Mouse (Mus musculus): ENCODE results near the gene Tigd2. TPM values are rescaled to one million over a fixed set of nuclear protein-coding genes. Genes with fewer than 3 reads are reported as not detected.

Tigd2 gene
- polyA plus RNA-seq (2012; ENCODE audit: insufficient read depth, insufficient read length, low replicate concordance, missing spikeins), result not detected in 2 replicates

DNA sequence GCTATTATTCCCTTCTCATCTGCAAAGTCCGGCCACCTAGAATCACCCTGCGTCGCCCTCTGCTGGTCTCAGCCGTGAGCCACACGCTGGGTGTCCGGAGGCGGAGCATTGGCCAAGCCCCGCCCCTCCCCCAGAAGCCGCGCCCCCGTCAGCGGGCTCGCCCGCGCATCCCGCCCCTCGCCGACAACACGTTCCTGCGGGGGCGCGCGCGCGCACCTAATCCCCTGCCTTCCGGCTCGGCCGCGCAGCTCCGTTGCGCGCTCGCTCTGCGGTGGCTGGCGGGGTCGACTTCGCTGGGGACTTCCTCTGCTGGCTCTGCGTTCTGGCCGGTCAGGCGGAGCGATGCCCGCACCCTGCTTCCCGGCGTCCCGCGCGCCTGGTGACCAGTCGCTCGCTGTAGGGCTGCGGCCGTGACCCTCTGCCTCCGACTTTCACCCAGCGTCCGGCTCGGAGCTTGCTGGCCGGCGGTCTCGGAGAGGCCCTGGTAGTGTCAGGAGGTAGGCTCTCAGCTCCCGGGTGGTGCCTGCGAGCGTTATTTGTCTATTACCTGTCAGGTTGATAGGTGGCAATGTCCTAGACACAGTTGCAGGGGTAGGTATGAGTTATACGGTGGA lies at the start of gene Tigd2:
Gene Tigd2 (plus strand): TSS at position 186 of the 614 bp plus-strand sequence.
- Histone ChIP-seq H3K4me3 (ENCODE audit: insufficient read depth, low read depth, low read length) (peak within 1 kb of the TSS; percentile 88), H3K27ac (ENCODE audit: insufficient read depth, low read depth, low read length) (peak within 1 kb of the TSS; percentile 63; the same call in 1 of the 2 replicates), H3K4me1 (ENCODE audit: control insufficient read depth, insufficient read depth, low read length) (no peaks in the 10 kb centered on the region)
- TF ChIP-seq CTCF (IDR thresholded peaks at IDR 0.05; ENCODE audit: insufficient read depth, low read depth, low read length) (peak; percentile 71; the same call in 1 of the 2 replicates), POLR2A (IDR thresholded peaks at IDR 0.05; ENCODE audit: insufficient read depth, low read depth, low read length) (peak; percentile 73; the same call in 1 of the 2 replicates)
- under 1% methylated on average over 62 of the region's 62 CpGs for WGBS

DNA sequence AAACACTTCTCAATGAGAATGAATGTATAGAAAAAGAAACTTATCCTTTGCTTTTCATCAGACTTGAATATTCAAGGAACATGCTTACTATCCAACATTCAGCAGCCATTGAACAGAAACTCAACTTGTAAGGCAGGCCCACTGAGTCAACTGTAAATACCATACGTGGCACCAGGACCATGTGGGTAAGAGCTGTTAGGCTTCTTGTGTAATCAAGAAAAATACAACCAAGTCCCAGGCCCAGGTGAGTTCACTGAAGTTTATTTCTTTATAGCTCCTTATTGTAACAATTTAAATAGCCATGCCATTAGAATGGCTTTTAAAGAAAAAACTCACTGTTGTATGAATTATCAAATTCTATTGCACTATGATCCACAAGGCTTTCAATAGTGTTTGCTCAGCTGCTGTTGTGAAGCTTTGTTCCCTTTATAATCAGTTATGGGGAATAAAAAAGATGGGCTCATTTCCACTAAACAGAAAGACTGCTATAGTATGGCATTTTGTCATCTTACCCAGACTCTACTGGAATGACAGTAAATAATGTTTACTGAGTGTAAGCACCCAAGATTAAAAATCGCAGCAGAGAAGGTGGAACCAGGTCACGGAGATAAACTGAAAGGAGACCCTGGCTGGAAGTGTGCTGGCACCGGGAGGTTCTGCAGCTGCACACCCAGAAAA lies 46.7 kb upstream of the Tigd2 start:
- TF ChIP-seq CTCF (IDR thresholded peaks at IDR 0.05; ENCODE audit: insufficient read depth, low read depth, low read length) (no peak), POLR2A (IDR thresholded peaks at IDR 0.05; ENCODE audit: insufficient read depth, low read depth, low read length) (no peak)
- Histone ChIP-seq H3K4me3 (ENCODE audit: insufficient read depth, low read depth, low read length) (no peak overlapping the region), H3K4me1 (ENCODE audit: control insufficient read depth, insufficient read depth, low read length) (no peaks in the 10 kb centered on the region), H3K27ac (ENCODE audit: insufficient read depth, low read depth, low read length) (no peak overlapping the region)
- WGBS, result 94% methylated on average over 4 of the region's 4 CpGs

DNA sequence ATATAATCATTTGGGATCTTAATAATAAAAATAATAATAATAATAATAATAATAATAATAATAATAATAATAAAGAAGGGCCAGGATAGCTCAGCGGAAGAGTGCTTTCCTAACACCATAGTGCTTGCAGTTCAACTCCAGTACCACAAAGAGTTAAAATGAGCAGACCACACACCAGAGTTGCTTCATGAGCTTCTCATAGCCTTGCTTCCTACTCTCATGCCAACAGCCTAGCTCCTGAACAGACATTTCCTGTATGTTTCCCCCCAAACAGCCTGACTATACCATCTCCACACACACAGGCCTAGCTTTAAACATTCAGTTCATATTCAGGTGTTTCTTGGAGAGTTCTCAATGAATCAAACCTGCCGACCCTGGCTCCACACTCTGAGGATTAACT lies 45.8 kb upstream of the Tigd2 start:
- WGBS, result 85% methylated on average over 2 of the region's 2 CpGs
- Histone ChIP-seq H3K4me1 (ENCODE audit: control insufficient read depth, insufficient read depth, low read length) (no peaks in the 10 kb centered on the region), H3K27ac (ENCODE audit: insufficient read depth, low read depth, low read length) (no peak overlapping the region), H3K4me3 (ENCODE audit: insufficient read depth, low read depth, low read length) (no peak overlapping the region)
- no peak for TF ChIP-seq POLR2A (IDR thresholded peaks at IDR 0.05; ENCODE audit: insufficient read depth, low read depth, low read length)
- no peak for TF ChIP-seq CTCF (IDR thresholded peaks at IDR 0.05; ENCODE audit: insufficient read depth, low read depth, low read length)

DNA sequence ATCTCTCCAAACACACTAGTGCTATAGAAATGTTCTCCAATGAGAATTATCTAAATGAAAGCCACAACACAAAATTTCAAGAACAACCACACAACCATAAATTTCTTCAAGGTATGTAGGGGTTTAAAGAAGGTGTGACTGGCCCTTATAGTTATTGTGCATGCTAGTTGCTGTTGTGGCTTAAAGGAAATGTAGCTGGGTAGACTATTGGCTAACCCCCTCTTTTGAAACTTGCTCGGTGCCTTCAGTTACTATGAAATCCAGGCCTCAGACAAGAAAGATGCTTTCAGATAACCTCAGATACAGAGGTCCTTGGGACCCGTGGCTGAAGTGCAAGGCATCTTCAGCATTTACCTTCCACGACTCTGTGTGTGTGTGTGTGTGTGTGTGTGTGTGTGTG lies 45.3 kb upstream of the Tigd2 start:
- 84% methylated on average over 3 of the region's 3 CpGs for WGBS
- H3K27ac ChIP-seq (ENCODE audit: insufficient read depth, low read depth, low read length), result no peak overlapping the region
- no peaks in the 10 kb centered on the region for H3K4me1 ChIP-seq (ENCODE audit: control insufficient read depth, insufficient read depth, low read length)
- TF ChIP-seq POLR2A (IDR thresholded peaks at IDR 0.05; ENCODE audit: insufficient read depth, low read depth, low read length), result no peak
- TF ChIP-seq CTCF (IDR thresholded peaks at IDR 0.05; ENCODE audit: insufficient read depth, low read depth, low read length), result no peak
- no peak overlapping the region for H3K4me3 ChIP-seq (ENCODE audit: insufficient read depth, low read depth, low read length)

DNA sequence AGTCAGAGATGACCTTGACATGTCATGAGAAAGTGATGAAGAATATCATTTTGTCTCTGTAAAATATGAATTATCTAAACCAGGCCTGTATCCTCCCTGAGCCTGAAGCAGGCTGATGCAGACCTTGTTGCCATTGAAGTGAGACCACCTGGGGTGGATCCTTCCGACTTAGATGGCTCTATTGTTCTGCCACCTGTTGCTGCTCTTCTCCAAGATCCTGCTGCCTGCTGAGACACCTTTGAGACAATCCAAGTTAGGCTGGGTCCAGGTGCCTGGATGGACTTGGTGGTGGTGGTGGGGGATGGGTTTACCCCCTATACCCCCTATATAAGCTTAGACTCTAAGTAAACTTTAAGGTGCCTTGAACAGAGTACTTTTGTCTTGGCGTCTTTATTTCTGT lies 39.7 kb upstream of the Tigd2 start:
- Histone ChIP-seq H3K4me3 (ENCODE audit: insufficient read depth, low read depth, low read length) (no peak overlapping the region), H3K4me1 (ENCODE audit: control insufficient read depth, insufficient read depth, low read length) (no peaks in the 10 kb centered on the region), H3K27ac (ENCODE audit: insufficient read depth, low read depth, low read length) (no peak overlapping the region)
- WGBS, result 28% methylated on average over 2 of the region's 2 CpGs
- no peak for TF ChIP-seq CTCF (IDR thresholded peaks at IDR 0.05; ENCODE audit: insufficient read depth, low read depth, low read length)
- no peak for TF ChIP-seq POLR2A (IDR thresholded peaks at IDR 0.05; ENCODE audit: insufficient read depth, low read depth, low read length)

DNA sequence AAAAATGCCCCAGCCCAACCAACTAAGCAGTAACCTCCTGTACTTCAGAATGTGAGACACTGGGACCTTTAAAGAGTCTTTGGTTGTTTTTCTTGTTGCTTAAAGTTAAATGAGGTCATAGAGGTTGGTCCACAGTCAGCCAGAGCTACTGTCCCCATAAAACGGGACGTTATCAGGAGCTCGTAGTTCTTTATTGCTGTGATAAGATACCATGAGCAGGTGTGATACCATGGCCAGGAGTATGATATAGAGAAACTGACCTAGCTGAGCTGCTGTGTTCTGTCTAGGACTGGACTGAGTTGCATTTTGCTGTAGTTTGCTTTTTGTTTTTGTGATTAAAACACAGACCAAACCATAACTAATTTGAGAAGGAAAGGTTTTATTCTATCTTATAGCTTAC lies 37.4 kb upstream of the Tigd2 start:
- no peak overlapping the region for H3K27ac ChIP-seq (ENCODE audit: insufficient read depth, low read depth, low read length)
- WGBS, result 85% methylated on average over 3 of the region's 3 CpGs
- no peak overlapping the region for H3K4me3 ChIP-seq (ENCODE audit: insufficient read depth, low read depth, low read length)
- no peaks in the 10 kb centered on the region for H3K4me1 ChIP-seq (ENCODE audit: control insufficient read depth, insufficient read depth, low read length)
- TF ChIP-seq POLR2A (IDR thresholded peaks at IDR 0.05; ENCODE audit: insufficient read depth, low read depth, low read length), result no peak
- TF ChIP-seq CTCF (IDR thresholded peaks at IDR 0.05; ENCODE audit: insufficient read depth, low read depth, low read length), result no peak

DNA sequence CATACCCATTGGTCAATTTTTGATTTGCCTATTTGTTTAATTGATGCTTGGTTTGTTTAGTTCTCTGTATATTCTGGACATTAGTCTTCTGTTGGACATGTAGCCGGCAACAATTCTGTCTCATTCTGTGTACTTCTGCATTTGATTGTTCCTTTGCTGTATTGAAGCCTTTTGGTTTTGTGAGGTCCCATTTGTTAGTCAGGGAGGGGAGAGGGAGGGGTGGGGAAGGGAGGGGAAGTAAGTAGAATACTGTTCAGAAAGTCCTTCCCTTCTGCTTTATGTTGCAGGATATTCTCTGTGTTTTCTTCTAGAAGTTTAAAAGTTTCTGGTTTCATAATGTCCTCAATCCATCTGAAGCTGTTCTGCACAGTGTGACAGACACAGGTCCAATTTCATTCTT lies 34.7 kb upstream of the Tigd2 start:
- WGBS, result 45% methylated on average over 1 of the region's 1 CpGs
- TF ChIP-seq CTCF (IDR thresholded peaks at IDR 0.05; ENCODE audit: insufficient read depth, low read depth, low read length), result no peak
- no peak for TF ChIP-seq POLR2A (IDR thresholded peaks at IDR 0.05; ENCODE audit: insufficient read depth, low read depth, low read length)

DNA sequence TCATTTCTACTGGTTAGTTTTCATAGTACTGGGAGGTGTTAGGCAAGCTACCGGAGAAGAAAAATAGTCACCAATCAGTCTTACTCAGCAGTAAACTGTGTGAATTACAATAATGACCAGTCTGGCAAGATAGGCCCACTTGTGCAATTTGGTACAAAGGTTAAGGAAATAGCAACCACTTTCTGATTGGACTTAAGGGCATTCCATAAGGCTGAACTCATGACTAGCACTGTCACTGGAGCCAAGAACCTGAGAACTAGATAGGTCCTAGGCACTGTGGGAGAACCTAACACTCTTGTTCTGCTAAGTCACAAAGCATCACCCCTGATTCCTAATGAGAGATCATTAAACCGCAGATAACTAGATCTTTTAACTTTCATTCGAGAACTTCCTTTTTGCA lies 30.6 kb upstream of the Tigd2 start:
- WGBS, result 94% methylated on average over 3 of the region's 3 CpGs
- Histone ChIP-seq H3K4me3 (ENCODE audit: insufficient read depth, low read depth, low read length) (no peak overlapping the region), H3K27ac (ENCODE audit: insufficient read depth, low read depth, low read length) (no peak overlapping the region), H3K4me1 (ENCODE audit: control insufficient read depth, insufficient read depth, low read length) (no peaks in the 10 kb centered on the region)
- TF ChIP-seq CTCF (IDR thresholded peaks at IDR 0.05; ENCODE audit: insufficient read depth, low read depth, low read length) (no peak), POLR2A (IDR thresholded peaks at IDR 0.05; ENCODE audit: insufficient read depth, low read depth, low read length) (no peak)

More for the DNA sequence above, 34.7 kb upstream of the Tigd2 start:
- no peaks in the 10 kb centered on the region for H3K4me1 ChIP-seq (ENCODE audit: control insufficient read depth, insufficient read depth, low read length)
- no peak overlapping the region for H3K27ac ChIP-seq (ENCODE audit: insufficient read depth, low read depth, low read length)
- H3K4me3 ChIP-seq (ENCODE audit: insufficient read depth, low read depth, low read length), result no peak overlapping the region

DNA sequence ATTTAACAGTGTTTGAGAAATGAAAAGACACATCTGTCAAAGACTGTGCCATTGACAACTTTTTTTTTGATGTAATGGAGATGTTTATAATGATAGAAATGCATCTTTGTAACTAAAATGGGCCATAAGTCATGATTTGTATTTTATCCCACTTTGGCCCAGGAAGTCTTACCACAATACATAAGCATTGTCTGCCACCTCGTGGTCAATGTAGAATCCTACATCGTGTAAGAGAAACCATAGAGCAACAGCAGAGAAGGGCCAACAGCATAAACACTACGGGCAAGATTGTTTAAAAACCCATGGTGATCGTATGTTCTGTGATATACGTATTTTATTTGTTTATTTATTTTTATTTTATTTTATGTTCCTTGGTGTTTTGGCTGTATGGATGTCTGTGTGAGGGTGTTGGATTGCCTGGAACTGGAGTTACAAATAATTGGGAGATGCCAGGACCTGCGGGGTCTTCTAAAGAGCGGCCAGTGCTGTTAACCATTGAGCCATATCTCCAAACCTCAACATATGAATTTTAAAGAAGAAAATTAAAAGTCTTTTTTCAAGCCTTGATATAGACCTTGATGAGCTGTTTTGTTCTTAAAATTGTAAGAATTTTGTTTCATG lies 28.2 kb upstream of the Tigd2 start:
- no peaks in the 10 kb centered on the region for H3K4me1 ChIP-seq (ENCODE audit: control insufficient read depth, insufficient read depth, low read length)
- WGBS, result 37% methylated on average over 7 of the region's 7 CpGs
- TF ChIP-seq POLR2A (IDR thresholded peaks at IDR 0.05; ENCODE audit: insufficient read depth, low read depth, low read length), result no peak
- no peak for TF ChIP-seq CTCF (IDR thresholded peaks at IDR 0.05; ENCODE audit: insufficient read depth, low read depth, low read length)

More for the DNA sequence above, 28.2 kb upstream of the Tigd2 start:
- Histone ChIP-seq H3K27ac (ENCODE audit: insufficient read depth, low read depth, low read length) (no peak overlapping the region), H3K4me3 (ENCODE audit: insufficient read depth, low read depth, low read length) (no peak overlapping the region)

Data from olfactory bulb, adult 2 months (tissue).